Comparison of ENCODE assay signal across 12 mouse cellular contexts in the genomic region with DNA sequence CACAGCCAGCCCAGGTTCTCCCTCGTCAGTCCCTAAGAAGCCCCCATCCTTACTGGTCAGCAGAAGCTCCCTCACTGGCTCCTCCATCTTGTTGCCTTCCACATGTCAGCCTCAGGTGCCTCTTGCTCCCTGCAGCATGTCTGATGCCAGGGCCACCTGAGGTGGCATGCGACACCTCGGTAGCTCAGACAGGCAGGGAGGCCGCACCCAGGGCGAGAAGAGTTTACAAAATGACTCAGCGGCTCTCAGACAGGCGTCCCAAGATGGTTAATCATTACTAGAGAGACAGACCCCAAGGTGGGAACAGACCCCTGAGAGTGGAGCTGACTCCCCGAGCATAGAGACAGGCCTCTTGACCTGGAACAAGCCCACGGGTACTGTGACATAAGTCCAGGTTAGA. TPM values are rescaled to one million over a fixed set of nuclear protein-coding genes. Genes with fewer than 3 reads are reported as not detected.
DNase-seq lines count a peak whose midpoint lies in the region; ATAC-seq and TF ChIP-seq lines count a peak whose summit lies in the region.
"Had no signal": no experiment of that assay in that cellular context is flagged by ENCODE, and none has a peak within 500 bp of the region (broad histone marks: within the 10 kb centered on the region; RNA-seq: fewer than 3 reads in every experiment).

TSS of gene Ano1 (minus strand) at position 142 of the 400 bp plus-strand sequence.

- no peaks in the 10 kb centered on the region for H3K9me3 ChIP-seq in forebrain, embryonic 11.5 days (ENCODE audit: control insufficient read depth, low read length)
- H3K9me3 ChIP-seq in forebrain, embryonic 14.5 days (replicated peaks; ENCODE audit: control insufficient read depth, low read length) = no peaks in the 10 kb centered on the region
- no peaks in the 10 kb centered on the region for H3K9me3 ChIP-seq in midbrain, embryonic 11.5 days (ENCODE audit: control insufficient read depth, low read length)
- H3K9me3 ChIP-seq in midbrain, postnatal 0 days (ENCODE audit: low read length) = no peaks in the 10 kb centered on the region
- no peaks in the 10 kb centered on the region for H3K9me3 ChIP-seq in intestine, embryonic 16.5 days (ENCODE audit: control insufficient read depth, low read length)

- no peak within 1 kb of the TSS for H3K27ac ChIP-seq in forebrain, embryonic 11.5 days (ENCODE audit: low read depth, low read length)
- no peak within 1 kb of the TSS for H3K27ac ChIP-seq in forebrain, embryonic 14.5 days (ENCODE audit: low read depth, low read length)
- no peak within 1 kb of the TSS for H3K27ac ChIP-seq in midbrain, embryonic 11.5 days (ENCODE audit: low read depth, low read length)
- H3K27ac ChIP-seq in midbrain, postnatal 0 days (ENCODE audit: low read depth, low read length) = no peak within 1 kb of the TSS
- H3K27ac ChIP-seq in intestine, embryonic 16.5 days (ENCODE audit: low read length) = peak within 1 kb of the TSS; percentile 52
- H3K27ac ChIP-seq: layer of hippocampus, adult 2 months; liver, embryonic 14.5 days had no signal

- H3K36me3 ChIP-seq in forebrain, embryonic 11.5 days (ENCODE audit: control insufficient read depth, insufficient read depth, low read length) = no peaks in the 10 kb centered on the region
- H3K36me3 ChIP-seq in forebrain, embryonic 14.5 days (ENCODE audit: control insufficient read depth, insufficient read depth, low read length) = no peaks in the 10 kb centered on the region
- no peaks in the 10 kb centered on the region for H3K36me3 ChIP-seq in midbrain, embryonic 11.5 days (ENCODE audit: control insufficient read depth, insufficient read depth, low read length)
- no peaks in the 10 kb centered on the region for H3K36me3 ChIP-seq in midbrain, postnatal 0 days (ENCODE audit: insufficient read depth, low read length)
- H3K36me3 ChIP-seq in intestine, embryonic 16.5 days (ENCODE audit: control insufficient read depth, insufficient read depth, low read length) = no peaks in the 10 kb centered on the region

- H3K4me1 ChIP-seq in forebrain, embryonic 11.5 days (replicated peaks; ENCODE audit: control insufficient read depth, insufficient read depth, low read length) = no peaks in the 10 kb centered on the region
- H3K4me1 ChIP-seq in forebrain, embryonic 14.5 days (ENCODE audit: control insufficient read depth, insufficient read depth, low read length) = no peaks in the 10 kb centered on the region
- H3K4me1 ChIP-seq in midbrain, embryonic 11.5 days (ENCODE audit: control insufficient read depth, insufficient read depth, low read length) = no peaks in the 10 kb centered on the region
- no peaks in the 10 kb centered on the region for H3K4me1 ChIP-seq in midbrain, postnatal 0 days (ENCODE audit: insufficient read depth, low read length)
- H3K4me1 ChIP-seq in intestine, embryonic 16.5 days (ENCODE audit: control insufficient read depth, insufficient read depth, low read length) = peaks cover 36% of the 10 kb centered on the region

- no peak within 1 kb of the TSS for H3K4me3 ChIP-seq in forebrain, embryonic 11.5 days (ENCODE audit: low read depth, low read length)
- no peak within 1 kb of the TSS for H3K4me3 ChIP-seq in forebrain, embryonic 14.5 days (ENCODE audit: low read depth, low read length)
- no peak within 1 kb of the TSS for H3K4me3 ChIP-seq in midbrain, embryonic 11.5 days (ENCODE audit: low read depth, low read length)
- no peak within 1 kb of the TSS for H3K4me3 ChIP-seq in midbrain, postnatal 0 days (ENCODE audit: low read depth, low read length)
- no peak within 1 kb of the TSS for H3K4me3 ChIP-seq in intestine, embryonic 16.5 days (ENCODE audit: low read length)
- H3K4me3 ChIP-seq: erythroblast, embryonic 14.5 days; layer of hippocampus, adult 2 months had no signal

- WGBS in forebrain, embryonic 11.5 days = 84% methylated on average over 9 of the region's 9 CpGs
- WGBS in forebrain, embryonic 14.5 days = 95% methylated on average over 9 of the region's 9 CpGs
- WGBS in midbrain, embryonic 11.5 days = 92% methylated on average over 9 of the region's 9 CpGs
- 93% methylated on average over 9 of the region's 9 CpGs for WGBS in midbrain, postnatal 0 days
- 57% methylated on average over 9 of the region's 9 CpGs for WGBS in intestine, embryonic 16.5 days

- no peak for DNase-seq in forebrain, embryonic 11.5 days (ENCODE audit: low spot score)
- no peak for DNase-seq in forebrain, embryonic 14.5 days (ENCODE audit: low spot score)
- no peak for DNase-seq in midbrain, embryonic 11.5 days (ENCODE audit: low spot score, missing footprints)
- DNase-seq in midbrain, postnatal 0 days (ENCODE audit: low spot score) = no peak
- DNase-seq in layer of hippocampus, adult 9-10 months (ENCODE audit: low spot score) = no peak
- DNase-seq in MN1 (ENCODE audit: low spot score) = no peak
- no peak for DNase-seq in urinary bladder, postnatal 4 days (ENCODE audit: low spot score in 2 of 2)

- ATAC-seq in forebrain, embryonic 11.5 days (replicated peaks; ENCODE audit: low FRiP score) = no peak
- no peak for ATAC-seq in forebrain, embryonic 14.5 days
- no peak for ATAC-seq in midbrain, embryonic 11.5 days (ENCODE audit: low FRiP score)
- ATAC-seq in midbrain, postnatal 0 days (ENCODE audit: low FRiP score) = no peak
- ATAC-seq in intestine, embryonic 16.5 days = no peak
- ATAC-seq: Patski had no signal

- no peak within 1 kb of the TSS for H3K9ac ChIP-seq in forebrain, embryonic 11.5 days (ENCODE audit: low read length)
- H3K9ac ChIP-seq in forebrain, embryonic 14.5 days (ENCODE audit: low read length) = no peak within 1 kb of the TSS
- no peak within 1 kb of the TSS for H3K9ac ChIP-seq in midbrain, embryonic 11.5 days (ENCODE audit: low read length)
- no peak within 1 kb of the TSS for H3K9ac ChIP-seq in midbrain, postnatal 0 days (replicated peaks; ENCODE audit: low read length, poor library complexity, severe bottlenecking)
- H3K9ac ChIP-seq in intestine, embryonic 16.5 days (ENCODE audit: low read depth, low read length) = no peak within 1 kb of the TSS
- H3K9ac ChIP-seq: liver, embryonic 14.5 days had no signal

- TF ChIP-seq CTCF in midbrain, postnatal 0 days (IDR thresholded peaks at IDR 0.05) = no peak

- H3K4me2 ChIP-seq in forebrain, embryonic 11.5 days (ENCODE audit: low read depth, low read length, severe bottlenecking) = no peak within 1 kb of the TSS
- no peak within 1 kb of the TSS for H3K4me2 ChIP-seq in forebrain, embryonic 14.5 days (ENCODE audit: low read length)
- no peak within 1 kb of the TSS for H3K4me2 ChIP-seq in midbrain, embryonic 11.5 days
- no peak within 1 kb of the TSS for H3K4me2 ChIP-seq in midbrain, postnatal 0 days (ENCODE audit: low read depth, low read length, poor library complexity, severe bottlenecking)
- no peak within 1 kb of the TSS for H3K4me2 ChIP-seq in intestine, embryonic 16.5 days (ENCODE audit: low read depth, low read length)

- H3K27me3 ChIP-seq in forebrain, embryonic 11.5 days (ENCODE audit: control insufficient read depth, insufficient read depth, low read length) = no peaks in the 10 kb centered on the region
- H3K27me3 ChIP-seq in forebrain, embryonic 14.5 days (replicated peaks; ENCODE audit: control insufficient read depth, insufficient read depth, low read length) = no peaks in the 10 kb centered on the region
- H3K27me3 ChIP-seq in midbrain, embryonic 11.5 days (ENCODE audit: control insufficient read depth, insufficient read depth, low read length) = no peaks in the 10 kb centered on the region
- no peaks in the 10 kb centered on the region for H3K27me3 ChIP-seq in midbrain, postnatal 0 days (ENCODE audit: insufficient read depth, low read length)
- H3K27me3 ChIP-seq in intestine, embryonic 16.5 days (replicated peaks; ENCODE audit: control insufficient read depth, insufficient read depth, low read length) = no peaks in the 10 kb centered on the region
- H3K27me3 ChIP-seq: Patski had no signal

RNA-seq across cellular contexts. Expression of gene Ano1, which starts in this region (rescaled TPM):
- 22.9 and 25.6 TPM in 2 replicates for polyA plus RNA-seq in forebrain, embryonic 11.5 days (2014; fragmentation: Nextera tagmentation; extraction: Ambion mirVana)
- 6.0 and 7.8 TPM in 2 replicates for polyA plus RNA-seq in forebrain, embryonic 14.5 days (2014; fragmentation: Nextera tagmentation; extraction: Ambion mirVana)
- polyA plus RNA-seq in midbrain, embryonic 11.5 days (2014; fragmentation: Nextera tagmentation; extraction: Ambion mirVana) = 22.8 and 26.0 TPM in 2 replicates
- 11.6 and 13.5 TPM in 2 replicates for total RNA-seq in midbrain, postnatal 0 days (2014; rRNA removed)
- 5.8 and 7.5 TPM in 2 replicates for polyA plus RNA-seq in midbrain, postnatal 0 days (2015; fragmentation: Nextera tagmentation; extraction: Ambion mirVana)
- 19.9 and 20.3 TPM in 2 replicates for polyA plus RNA-seq in intestine, embryonic 16.5 days (2015; fragmentation: Nextera tagmentation; extraction: Ambion mirVana)
